Mouse (Mus musculus): ENCODE results near the gene Ifnab.

Ifnab gene

DNA sequence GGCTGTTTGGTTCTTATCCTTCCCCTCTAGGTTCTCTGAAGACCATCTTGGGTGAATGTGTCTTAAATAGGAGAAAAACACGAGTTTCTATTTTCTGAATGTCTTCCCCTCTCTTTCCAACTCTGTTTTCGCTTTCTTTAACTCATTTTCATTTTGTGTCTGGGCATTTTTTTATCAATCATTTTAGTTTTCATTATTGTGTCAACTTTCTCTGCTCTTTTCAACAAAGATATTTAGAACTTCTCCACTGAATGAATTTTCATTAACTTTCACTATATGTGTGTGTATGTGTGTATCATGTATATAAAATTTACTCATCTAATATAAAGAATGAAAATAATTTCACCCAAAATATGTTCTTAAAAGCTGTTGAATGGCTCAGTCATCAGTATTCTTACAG is at the start of gene Ifnab:
Gene Ifnab (minus strand): TSS at position 101 of the 400 bp plus-strand sequence.
- DNase-seq (ENCODE audit: low read depth), result no peak

GRCm38 (mm10) chr4:88739036-88739435 is 47.9 kb upstream of the Ifnab start:
- no peak for DNase-seq (ENCODE audit: low read depth)

DNA sequence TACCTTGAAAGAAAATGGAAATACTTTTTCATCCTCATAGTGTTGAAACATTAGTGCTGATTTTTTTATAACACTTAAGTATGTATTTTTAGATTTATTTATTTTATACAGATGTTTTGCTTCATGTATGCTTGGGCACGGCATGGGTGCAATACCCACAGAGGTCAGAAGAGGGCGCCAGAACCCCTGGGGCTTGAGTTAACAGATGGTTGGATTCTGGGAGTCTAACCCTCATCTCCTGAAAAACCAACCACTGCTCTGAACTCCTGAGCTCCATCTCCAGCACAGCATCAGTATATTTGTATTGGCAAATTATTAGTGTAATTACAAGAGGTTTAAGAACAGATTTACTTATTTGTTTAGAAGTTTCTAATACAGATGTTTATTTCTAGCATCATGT is 47.3 kb upstream of the Ifnab start:
- DNase-seq (ENCODE audit: low read depth), result peak; percentile 90

DNA sequence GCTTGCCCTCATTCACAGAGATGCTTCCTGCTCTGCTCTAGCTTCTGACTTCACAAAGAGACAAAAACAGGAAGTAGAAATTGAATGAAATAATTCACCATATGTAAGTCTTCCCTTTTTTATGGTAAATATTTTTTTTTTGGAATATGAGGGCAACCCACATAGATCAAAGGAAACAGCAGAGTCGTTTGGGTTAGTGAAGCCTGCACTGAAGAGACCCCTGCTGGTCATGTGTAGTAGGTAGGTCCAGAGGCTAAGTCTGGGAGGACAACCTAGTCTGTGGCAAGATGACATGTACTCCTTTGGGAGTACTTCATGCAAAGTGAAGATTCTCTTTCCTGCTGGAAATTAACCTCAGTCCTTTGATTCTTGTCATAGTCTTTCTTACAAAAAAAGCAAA is 36.2 kb upstream of the Ifnab start:
- peak; percentile 78 for DNase-seq (ENCODE audit: low read depth)

GRCm38 (mm10) chr4:88726727-88727126 is 35.6 kb upstream of the Ifnab start:
- no peak for DNase-seq (ENCODE audit: low read depth)

DNA sequence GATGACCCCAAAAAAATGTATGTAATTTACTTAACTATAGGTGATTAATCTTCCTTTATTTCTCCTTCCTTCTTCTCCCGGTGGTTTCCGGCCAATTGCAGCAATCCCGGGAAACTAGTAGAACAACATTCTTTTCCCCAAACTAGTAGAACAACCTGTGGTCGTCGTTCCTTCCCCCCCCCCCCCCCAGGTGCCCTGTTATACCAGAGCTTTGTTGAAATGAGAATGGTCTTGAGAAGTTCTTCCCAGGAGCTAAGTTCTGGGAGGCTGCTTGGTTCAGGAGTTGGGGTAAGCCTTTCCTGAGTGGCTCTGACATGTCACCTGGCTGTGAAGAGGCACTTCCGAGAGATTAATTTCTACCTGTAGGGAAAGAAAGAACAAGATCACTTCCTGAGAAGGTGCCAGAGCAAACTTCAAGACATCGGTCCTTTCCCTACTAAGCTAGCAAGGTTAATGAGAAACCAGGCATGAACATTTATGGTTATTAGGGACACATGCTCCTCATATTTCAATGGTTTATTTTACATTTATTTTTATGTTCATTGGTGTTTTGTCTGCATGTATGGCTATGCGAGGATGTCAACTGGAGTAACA is 32.4 kb upstream of the Ifnab start:
- DNase-seq (ENCODE audit: low read depth), result no peak

DNA sequence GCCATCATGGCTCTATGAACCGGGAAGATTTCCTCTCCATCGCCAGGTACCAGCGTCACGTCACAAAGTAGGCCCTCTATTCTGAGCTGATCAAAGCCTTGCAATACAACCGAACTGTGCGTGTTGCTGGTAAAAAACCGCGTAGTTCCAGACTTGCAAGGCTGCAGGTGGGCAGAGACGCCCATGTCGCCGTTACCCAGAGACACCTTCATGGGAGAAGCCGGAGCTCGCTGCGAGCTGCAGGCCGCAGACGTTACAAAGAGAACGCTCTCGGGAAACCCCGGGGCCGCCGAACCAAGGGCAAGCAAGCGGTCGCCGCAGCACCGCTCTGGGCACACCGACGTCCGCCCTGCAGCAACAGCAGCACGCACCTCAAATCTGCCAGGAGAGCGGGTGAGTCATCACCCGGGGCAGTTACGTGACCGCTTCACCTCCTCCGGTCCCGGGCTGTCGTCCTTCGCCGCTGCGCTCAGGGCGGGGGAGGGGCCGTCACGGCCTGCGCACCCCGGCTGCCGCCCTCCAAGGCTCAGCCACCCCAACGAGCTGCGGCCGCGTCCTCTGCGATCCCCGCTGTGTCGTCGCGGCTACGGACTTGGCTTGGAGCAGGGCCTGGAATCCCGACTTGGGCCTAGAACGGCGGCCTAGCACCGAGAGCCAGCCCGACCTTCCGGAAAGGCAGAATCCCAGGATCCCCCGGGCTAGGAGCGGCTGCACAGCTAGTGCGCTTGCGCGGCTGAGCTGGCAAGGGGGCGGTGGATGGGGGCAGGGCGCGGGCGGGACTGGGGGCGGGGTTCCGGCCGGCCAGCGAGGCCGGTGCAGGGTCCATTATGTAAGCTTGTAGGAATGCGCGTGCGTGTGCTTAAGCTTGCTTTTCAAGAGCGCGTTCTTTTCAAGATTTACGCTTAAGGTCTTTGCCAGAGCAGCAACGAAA is 30.9 kb upstream of the Ifnab start, which contains the start of the genes Gm26566 and Klhl9:
Gene Gm26566 (plus strand): TSS at position 15 of the 931 bp plus-strand sequence.
Gene Klhl9 (minus strand): TSS at position 675 of the 931 bp plus-strand sequence.
- DNase-seq (ENCODE audit: low read depth), result peak; percentile 88

DNA sequence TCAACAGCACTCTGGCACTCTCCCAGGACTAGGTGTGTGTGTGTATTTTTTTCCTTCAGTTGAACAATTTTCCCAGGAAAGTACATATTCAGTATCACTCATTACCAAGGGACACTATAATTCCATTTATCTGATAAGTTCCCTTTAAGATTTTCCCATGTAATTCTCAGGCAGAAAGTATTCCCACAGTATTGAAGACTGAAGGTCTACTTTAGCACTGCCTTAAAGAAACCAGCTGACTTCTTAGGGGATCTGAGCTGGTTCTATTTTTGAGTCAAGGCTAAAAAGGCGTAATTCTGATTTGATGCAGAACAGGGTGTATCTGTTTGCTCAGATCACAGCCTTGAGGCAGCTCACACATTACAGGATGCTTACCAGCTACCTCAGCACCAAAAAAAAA is 27.6 kb upstream of the Ifnab start:
- no peak for DNase-seq (ENCODE audit: low read depth)

DNA sequence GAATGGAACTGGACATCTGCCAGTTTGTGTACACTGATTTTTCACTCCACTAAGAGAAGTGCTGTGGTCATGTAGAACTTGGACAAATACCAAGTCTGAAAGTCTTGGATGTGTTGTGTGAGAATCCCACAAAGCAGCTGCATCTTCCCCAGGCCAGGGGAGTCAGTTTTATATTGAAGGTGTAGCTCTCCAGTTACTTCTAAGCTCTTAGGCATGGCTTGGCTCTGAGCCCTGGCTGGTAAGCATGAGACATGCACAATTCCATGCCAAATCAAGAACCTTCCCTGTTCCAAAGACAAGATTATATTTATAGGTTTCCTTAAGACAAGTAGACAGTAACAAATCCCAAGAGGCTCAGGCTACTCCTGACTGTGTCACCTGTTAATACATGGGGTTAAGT is 23.9 kb upstream of the Ifnab start:
- DNase-seq (ENCODE audit: low read depth), result no peak

- no peak for DNase-seq (ENCODE audit: low read depth)
Observed at GRCm38 (mm10) chr4:88714281-88714680, 23.1 kb upstream of the Ifnab start.

DNA sequence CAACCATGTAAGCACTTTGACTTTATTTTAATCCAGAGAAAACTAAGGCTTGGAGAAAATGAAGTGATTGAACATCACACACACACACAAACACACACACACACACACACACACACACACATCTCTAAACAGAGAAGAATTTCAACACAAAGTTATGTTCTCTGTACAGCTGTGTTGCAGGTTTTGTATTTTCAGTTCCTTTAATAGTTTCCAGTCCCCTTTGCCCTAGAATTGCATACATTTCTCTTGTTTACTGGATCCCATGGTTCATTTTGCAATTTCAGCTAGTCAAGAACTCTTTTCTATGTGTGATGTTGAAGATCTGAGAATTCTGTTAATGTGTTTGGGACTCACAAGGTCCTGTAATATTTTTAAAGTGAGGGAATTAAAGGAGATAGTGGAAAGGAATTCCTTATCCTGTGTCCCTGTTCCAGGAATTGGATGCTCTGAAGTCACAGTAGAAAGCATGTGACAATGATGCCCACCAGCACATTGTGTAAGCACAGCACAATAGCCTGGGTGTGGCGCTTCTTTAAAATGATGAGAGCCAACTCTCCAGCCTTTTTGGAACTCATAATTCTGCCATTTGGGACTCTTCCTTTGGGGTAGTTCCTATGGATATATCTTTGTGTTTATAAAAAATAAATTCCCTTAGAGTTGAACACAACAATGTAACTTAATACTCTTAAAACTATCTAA is 16.1 kb upstream of the Ifnab start:
- no peak for DNase-seq (ENCODE audit: low read depth)

GRCm38 (mm10) chr4:88705924-88706323 is 14.8 kb upstream of the Ifnab start:
- no peak for DNase-seq (ENCODE audit: low read depth)

DNA sequence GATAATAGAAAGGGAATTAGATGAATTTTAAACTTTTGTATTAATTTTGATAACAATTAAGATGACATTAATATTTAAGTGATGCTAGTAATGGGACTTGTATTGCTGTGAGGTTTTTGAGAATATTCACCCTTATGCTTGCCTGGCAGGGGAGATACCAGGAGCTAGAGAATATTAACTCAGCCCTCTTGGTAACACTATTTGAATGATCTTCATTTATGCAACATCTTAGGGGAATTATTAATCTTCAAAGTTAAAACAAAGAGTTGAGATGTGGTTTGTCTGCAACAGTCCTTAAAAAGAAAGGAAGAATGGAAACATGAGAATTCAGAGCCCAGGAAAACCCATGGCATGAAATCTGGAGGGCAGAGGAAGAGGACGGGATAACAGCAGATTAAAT is 8.1 kb upstream of the Ifnab start:
- no peak for DNase-seq (ENCODE audit: low read depth)

DNA sequence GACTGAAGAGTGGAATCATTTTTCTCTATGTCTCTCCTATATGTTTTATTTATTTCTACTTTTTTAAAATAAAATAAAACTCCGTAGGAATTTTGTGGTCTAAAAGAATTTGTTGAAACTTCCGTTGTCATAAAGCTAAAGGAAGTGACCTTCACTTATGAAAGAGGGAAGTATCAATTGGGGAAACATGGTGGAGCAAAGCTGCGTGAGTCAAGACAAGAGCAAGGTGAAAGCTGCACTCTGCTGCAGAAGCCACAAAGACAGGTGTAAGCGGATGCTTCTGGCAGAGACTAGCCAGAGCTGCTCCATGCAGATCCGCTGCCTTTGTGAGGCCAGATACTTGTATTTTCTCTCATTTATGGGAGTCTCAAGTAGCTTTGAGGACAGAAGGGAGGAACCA is 7.6 kb upstream of the Ifnab start:
- DNase-seq (ENCODE audit: low read depth), result no peak

GRCm38 (mm10) chr4:88697753-88698152 is 6.6 kb upstream of the Ifnab start:
- DNase-seq (ENCODE audit: low read depth), result no peak

DNA sequence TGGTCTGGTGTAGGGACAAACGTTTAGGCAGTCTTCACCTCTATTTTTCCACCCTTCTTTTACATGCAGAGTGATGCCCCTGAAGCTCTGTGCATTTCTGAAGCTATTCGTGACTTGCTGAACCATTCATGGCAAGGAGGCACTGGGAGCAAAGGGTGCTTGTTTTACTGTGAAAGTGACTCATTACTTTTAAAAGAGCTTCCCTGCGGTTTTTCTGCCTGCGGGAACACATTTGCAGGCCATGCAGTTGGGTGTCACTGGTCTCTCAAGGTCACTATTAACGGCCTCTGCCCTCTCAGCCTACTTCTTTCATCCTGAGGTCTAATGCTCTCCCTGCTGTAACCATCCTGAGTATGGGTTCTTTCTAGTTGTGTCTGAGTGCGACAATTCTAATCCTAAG is 5.9 kb upstream of the Ifnab start:
- DNase-seq (ENCODE audit: low read depth), result no peak

- DNase-seq (ENCODE audit: low read depth), result peak; percentile 85
Observed at GRCm38 (mm10) chr4:88696237-88696884, 5.2 kb upstream of the Ifnab start.

DNA sequence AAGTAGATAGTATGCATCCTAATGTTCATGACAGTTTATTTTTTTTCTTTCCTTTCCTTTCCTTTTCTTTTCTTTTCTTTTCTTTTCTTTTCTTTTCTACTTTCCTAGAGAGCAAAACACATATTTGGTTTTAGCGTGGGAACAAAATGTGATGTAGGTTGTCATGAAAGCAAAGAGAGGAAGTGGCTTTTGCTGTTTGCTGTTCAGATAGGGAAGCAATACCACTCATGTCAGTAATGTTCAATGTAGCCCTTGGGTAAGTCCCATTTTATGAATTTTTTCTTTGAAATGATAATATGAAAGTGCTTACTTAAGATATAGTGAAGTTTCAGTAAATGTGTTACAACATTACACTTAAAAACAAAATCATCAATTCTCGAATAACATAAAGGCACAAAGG is 2.2 kb upstream of the Ifnab start:
- peak; percentile 66 for DNase-seq (ENCODE audit: low read depth)

DNA sequence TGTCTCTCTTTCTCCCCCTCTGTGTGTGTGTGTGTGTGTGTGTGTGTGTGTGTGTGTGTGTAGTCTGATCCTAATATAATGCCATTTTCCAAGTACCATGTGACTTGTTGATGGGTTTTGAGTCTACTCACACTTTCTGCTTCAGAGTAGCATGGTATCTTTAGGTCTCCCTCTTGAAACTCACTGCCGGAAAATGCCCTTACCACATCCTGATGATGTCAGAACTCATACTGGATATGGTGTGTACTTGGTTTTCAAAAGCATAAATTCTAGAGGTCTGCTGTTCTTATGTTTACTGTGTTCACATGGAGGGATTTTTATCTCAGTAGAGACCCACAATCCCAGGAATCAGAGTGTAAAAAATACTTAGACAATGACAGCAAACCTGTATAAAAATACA is 1.4 kb upstream of the Ifnab start:
- peak; percentile 78 for DNase-seq (ENCODE audit: low read depth)

DNA sequence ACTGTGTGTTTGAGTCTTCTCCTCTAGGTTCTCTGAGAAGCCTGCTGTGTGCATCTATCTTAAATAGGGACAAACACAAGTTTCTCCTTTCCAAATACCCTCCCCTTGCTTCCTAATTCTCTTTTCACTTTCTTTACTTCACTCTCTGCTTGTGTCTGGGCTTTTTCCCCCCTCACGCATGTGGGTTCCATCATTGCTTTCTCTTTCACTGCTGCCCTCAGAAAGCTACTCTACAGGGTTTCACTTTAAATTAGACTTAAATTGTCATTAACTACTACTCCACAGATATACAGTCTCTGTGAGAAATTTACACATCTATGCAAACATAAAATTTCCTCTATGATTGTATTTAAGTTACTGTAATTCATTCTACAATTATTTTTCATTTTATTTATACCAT is 7.3 kb downstream of the Ifnab start, which contains the start of gene Ifna2:
Gene Ifna2 (minus strand): TSS at position 101 of the 400 bp plus-strand sequence.
- DNase-seq (ENCODE audit: low read depth), result no peak

DNA sequence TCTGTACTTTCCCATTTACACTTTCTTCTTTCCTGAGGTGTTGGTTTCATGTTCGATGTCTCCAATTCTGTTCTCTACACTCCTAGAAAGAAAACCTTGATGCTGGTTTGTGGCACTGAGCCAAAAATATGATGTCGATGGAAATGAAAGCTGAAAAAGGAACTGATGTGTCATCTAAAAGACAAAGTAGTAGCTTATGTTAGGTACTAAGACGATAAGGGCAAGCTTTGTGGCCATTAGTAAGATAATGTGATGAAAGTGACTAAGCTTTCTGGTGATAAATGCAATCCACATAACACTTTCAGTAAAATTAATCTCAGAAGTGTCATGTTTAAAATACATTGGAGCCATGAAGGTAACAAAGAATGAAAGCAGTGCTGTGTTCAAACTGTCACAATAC is 9.8 kb downstream of the Ifnab start:
- DNase-seq (ENCODE audit: low read depth), result no peak

- DNase-seq (ENCODE audit: low read depth), result peak; percentile 69
Observed at GRCm38 (mm10) chr4:88680362-88680761, 10.8 kb downstream of the Ifnab start.
